Mouse (Mus musculus) ES-E14 (cell line): ENCODE data around the gene Vash1. TPM values are rescaled to one million over a fixed set of nuclear protein-coding genes. Genes with fewer than 3 reads are reported as not detected.

ENCODE experiments used
- DNase-seq: peaks from one replicate; pipeline ENCODE4 v3.0.0-alpha.2; 2013; ENCODE audit warnings: low read depth, low spot score
- H3K27ac ChIP-seq: 2 replicates; pipeline ENCODE4 v1.5.1; 2012; ENCODE audit warnings: low read depth, mild to moderate bottlenecking, low read length, moderate library complexity, mixed read lengths; ENCODE audit not compliant: poor library complexity, insufficient read depth, severe bottlenecking
- H3K36me3 ChIP-seq: 2 replicates; pipeline ENCODE4 v1.6.1; 2012; ENCODE audit warnings: mild to moderate bottlenecking, low read length, moderate library complexity, mixed read lengths; ENCODE audit not compliant: control insufficient read depth, poor library complexity, insufficient read depth, severe bottlenecking
- H3K4me1 ChIP-seq, 2 experiments: fragments of 150-350 bp in 1 of 2; sonication (generic) in 1 of 2; 2 replicates each; pipeline ENCODE4 v1.6.1; 2012; ENCODE audit warnings: low read length in 2 of 2, mild to moderate bottlenecking in 1 of 2, mixed read lengths in 1 of 2; ENCODE audit not compliant: control insufficient read depth in 2 of 2, insufficient read depth in 2 of 2, poor library complexity in 1 of 2
- H3K4me3 ChIP-seq, 2 experiments: fragments of 150-350 bp in 1 of 2; sonication (generic) in 1 of 2; 2 replicates each; pipeline ENCODE4 v1.5.1; 2012; ENCODE audit warnings: low read length in 2 of 2, low read depth in 1 of 2, mild to moderate bottlenecking in 1 of 2, mixed read lengths in 1 of 2; ENCODE audit not compliant: insufficient read depth in 1 of 2, poor library complexity in 1 of 2, severe bottlenecking in 1 of 2
- H3K9ac ChIP-seq: 2 replicates; pipeline ENCODE4 v1.6.1; 2012; ENCODE audit warnings: low read depth, mild to moderate bottlenecking, low read length, mixed read lengths; ENCODE audit not compliant: poor library complexity, insufficient read depth, severe bottlenecking
- H3K9me3 ChIP-seq: fragments of 150-350 bp; sonication (generic); 2 replicates; pipeline ENCODE4 v1.6.1; 2012; ENCODE audit warnings: low read depth, mild to moderate bottlenecking, low read length; ENCODE audit not compliant: control insufficient read depth, insufficient read depth
- CHD2 ChIP-seq: IDR thresholded peaks from 2 replicates; pipeline ENCODE4 v1.6.1; 2014; ENCODE audit warnings: mild to moderate bottlenecking, low read depth, low read length, inconsistent platforms
- HCFC1 ChIP-seq: IDR thresholded peaks from 2 replicates; pipeline ENCODE4 v1.6.1; 2012; ENCODE audit warnings: low read length, inconsistent platforms, borderline replicate concordance; ENCODE audit not compliant: insufficient read depth
- MAFK ChIP-seq: IDR thresholded peaks from 2 replicates; pipeline ENCODE4 v1.6.1; 2014; ENCODE audit warnings: mild to moderate bottlenecking, low read depth, low read length, inconsistent platforms; ENCODE audit not compliant: insufficient read depth
- ZC3H11A ChIP-seq: IDR thresholded peaks from 2 replicates; pipeline ENCODE4 v1.6.1; 2012; ENCODE audit warnings: low read depth, mild to moderate bottlenecking, inconsistent platforms, low read length, borderline replicate concordance
- ZNF384 ChIP-seq: IDR thresholded peaks from 2 replicates; pipeline ENCODE4 v1.6.1; 2012; ENCODE audit warnings: low read depth, low read length, inconsistent platforms
- in situ Hi-C, 2 experiments: fragments of 600-800 bp; cut with MboI; formaldehyde crosslinking; loops; one replicate each; pipeline ENCODE4 v1.15.1; 2025; ENCODE audit warnings: low sequenced_read_pairs in 2 of 2, inconsistent platforms in 1 of 2; ENCODE audit not compliant: unreplicated experiment in 2 of 2
- total RNA-seq: library from RNA; depleted of rRNA; stranded (reverse); fragments of 300-350 nt; gene quantifications from 2 replicates; pipeline ENCODE4 v1.2.3, GENCODE M21; 2012

Vash1 gene
- total RNA-seq, 1 experiment, result 4.0 TPM

DNA sequence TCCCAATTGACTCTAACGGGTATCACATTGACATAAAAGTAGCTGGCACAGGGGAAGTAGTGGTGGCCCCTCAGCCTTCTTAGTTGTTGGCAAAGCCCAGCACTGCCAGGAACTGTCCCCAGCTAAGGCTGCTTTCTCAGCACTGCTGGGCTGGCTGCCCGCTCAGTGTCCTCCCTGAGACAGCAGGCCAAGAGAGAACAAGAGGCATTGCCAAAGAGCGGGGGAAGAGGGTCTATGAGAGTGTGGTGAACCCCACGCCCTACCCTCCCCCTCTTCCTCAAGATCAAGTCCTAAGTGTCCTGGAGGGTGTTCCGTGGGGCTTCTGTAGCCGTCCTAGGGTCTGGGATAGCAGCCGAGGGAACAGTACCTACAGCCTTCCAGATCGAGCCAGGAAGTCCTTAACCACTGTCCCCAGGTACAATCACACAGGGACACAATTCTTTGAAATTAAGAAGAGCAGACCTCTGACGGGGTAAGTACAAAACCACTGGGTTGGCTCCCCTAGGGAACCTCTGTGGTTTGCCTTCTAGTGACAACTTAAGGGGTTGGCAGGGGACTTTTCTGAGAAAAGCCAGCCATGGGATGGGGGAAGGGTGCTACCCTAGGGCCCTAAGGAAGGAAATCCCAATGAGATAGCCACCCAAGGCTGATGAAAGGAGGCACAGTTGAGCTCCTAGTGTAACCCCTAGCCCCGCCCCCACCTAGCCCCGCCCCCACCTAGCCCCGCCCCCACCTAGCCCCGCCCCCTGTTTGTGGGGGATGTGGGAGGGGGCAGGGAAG is 8.2 kb downstream of the Vash1 start:
- Histone ChIP-seq H3K9me3 (no peaks in the 10 kb centered on the region), H3K4me1 (peaks cover 18 to 23% of the 10 kb centered on the region in 2 experiments), H3K9ac (0 out of 2 replicates have a peak overlapping the region, but pooled peaks have one; percentile 4), H3K4me3 (peak overlapping the region in 1 of 2 experiments; percentile 69; a peak in 2 of 4 replicates), H3K36me3 (no peaks in the 10 kb centered on the region), H3K27ac (peak overlapping the region; percentile 90)
- in situ Hi-C loops, result no loop called here
- TF ChIP-seq CHD2 (no peak), ZC3H11A (no peak)
- DNase-seq, result no peak

DNA sequence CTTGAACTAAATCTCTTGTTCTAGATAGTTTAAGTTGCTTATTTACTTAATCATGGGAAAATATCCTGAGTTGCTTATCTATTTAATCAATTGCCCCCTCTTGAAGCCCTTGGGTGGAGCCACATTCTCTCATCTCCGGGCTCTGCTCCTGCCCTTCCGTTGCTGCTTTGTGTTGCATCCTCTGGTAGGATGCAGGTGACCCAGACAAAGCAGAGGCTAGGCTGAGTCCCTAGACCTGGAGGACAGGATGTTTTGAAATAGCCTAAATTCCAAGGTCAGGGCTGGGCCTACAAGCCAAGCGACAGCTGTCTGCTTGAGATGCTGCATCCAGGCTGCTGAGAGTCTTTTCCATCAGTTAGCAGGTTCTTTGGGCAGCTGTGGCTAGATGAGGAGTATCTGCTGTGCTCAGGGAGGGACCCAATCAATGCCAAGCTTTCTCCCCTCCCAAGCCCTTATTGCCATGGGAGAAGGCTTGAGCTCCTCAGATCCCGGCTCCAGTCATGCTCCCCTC is 9.0 kb downstream of the Vash1 start:
- TF ChIP-seq CHD2 (peak; percentile 23; the same call in 1 of the 2 replicates), ZC3H11A (no peak)

DNA sequence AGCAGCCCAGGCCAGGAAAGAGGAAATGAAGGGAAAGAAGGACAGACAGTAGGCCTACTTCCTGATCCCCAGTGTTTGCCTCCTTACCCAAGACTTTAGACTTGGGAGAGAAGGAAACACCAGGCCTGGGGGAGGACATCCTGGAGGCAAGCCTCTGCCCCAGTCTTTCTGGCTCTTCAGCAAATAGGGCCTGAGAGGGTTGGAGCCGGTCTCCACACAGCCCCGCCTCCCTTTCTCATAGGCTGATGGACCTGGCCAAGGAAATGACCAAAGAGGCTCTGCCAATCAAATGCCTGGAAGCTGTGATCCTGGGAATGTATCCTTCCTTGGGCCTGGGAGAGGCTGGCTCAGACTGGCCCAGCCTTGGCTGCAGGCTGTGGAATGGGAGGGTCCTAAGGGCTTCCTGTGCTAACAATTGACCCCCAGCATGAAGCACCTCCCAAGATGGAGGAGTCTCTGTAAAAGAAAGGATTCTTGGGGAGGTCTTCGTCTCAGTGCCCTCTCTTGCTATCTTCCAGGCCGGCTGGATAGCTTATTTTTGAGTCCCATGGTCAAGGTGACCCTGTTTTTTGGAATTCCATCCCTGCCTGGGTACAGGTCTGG is 9.6 kb downstream of the Vash1 start:
- in situ Hi-C loops, result no loop called here
- DNase-seq, result peak; percentile 81
- no peak for TF ChIP-seq ZNF384
- TF ChIP-seq ZC3H11A, result no peak
- TF ChIP-seq HCFC1, result no peak
- no peak for TF ChIP-seq CHD2
- no peak for TF ChIP-seq MAFK
- no peaks in the 10 kb centered on the region for H3K9me3 ChIP-seq
- H3K36me3 ChIP-seq, result no peaks in the 10 kb centered on the region
- H3K4me3 ChIP-seq, result peak overlapping the region; percentile 33 to 69
- peak overlapping the region; percentile 50 for H3K9ac ChIP-seq
- H3K4me1 ChIP-seq, result peaks cover 18 to 23% of the 10 kb centered on the region in 2 experiments
- peak overlapping the region; percentile 90 for H3K27ac ChIP-seq

More for the DNA sequence above, 9.0 kb downstream of the Vash1 start:
- peak overlapping the region; percentile 33 to 69 for H3K4me3 ChIP-seq
- H3K27ac ChIP-seq, result peak overlapping the region; percentile 90
- in situ Hi-C loops, result no loop called here
- peak; percentile 66 for DNase-seq
- peaks cover 18 to 23% of the 10 kb centered on the region in 2 experiments for H3K4me1 ChIP-seq
- H3K9me3 ChIP-seq, result no peaks in the 10 kb centered on the region
- H3K36me3 ChIP-seq, result no peaks in the 10 kb centered on the region
- peak overlapping the region; percentile 50 for H3K9ac ChIP-seq

DNA sequence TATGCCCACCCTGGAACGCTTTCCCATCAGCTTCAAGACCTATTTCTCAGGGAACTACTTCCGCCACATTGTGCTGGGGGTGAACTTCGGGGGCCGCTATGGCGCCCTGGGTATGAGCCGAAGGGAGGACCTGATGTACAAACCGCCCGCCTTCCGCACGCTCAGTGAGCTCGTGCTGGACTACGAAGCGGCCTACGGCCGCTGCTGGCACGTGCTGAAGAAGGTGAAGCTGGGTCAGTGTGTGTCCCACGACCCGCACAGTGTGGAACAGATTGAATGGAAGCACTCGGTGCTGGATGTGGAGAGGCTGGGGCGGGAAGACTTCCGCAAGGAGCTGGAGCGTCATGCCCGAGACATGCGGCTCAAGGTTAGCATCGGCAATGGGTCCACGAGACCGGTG is 10.4 kb downstream of the Vash1 start:
- no peak for DNase-seq
- Histone ChIP-seq H3K27ac (peak overlapping the region; percentile 59; the same call in 1 of the 2 replicates), H3K9ac (peak overlapping the region; percentile 47; the same call in 1 of the 2 replicates), H3K4me1 (peaks cover 18 to 23% of the 10 kb centered on the region in 2 experiments), H3K9me3 (no peaks in the 10 kb centered on the region), H3K4me3 (peak overlapping the region in 1 of 2 experiments; percentile 4; a peak in 2 of 4 replicates), H3K36me3 (no peaks in the 10 kb centered on the region)
- in situ Hi-C loops, result no loop called here
- TF ChIP-seq ZNF384, result no peak
- no peak for TF ChIP-seq HCFC1
- no peak for TF ChIP-seq MAFK
- no peak for TF ChIP-seq CHD2
- TF ChIP-seq ZC3H11A, result no peak
